Mouse (Mus musculus) limb, embryonic 11.5 days (tissue): ENCODE data around the gene Prkar2a. TPM values are rescaled to one million over a fixed set of nuclear protein-coding genes. Genes with fewer than 3 reads are reported as not detected.

Experiments
- ATAC-seq: fragments of 200-750 bp; cut with Nextera tagmentation; 2 replicates; pipeline ENCODE4 v1.8.0; 2017; ENCODE audit warnings: low read depth; ENCODE audit not compliant: insufficient number of reproducible peaks, low FRiP score, low TSS enrichment
- DNase-seq: peaks from one replicate; pipeline ENCODE4 v3.0.0-alpha.2; 2015; ENCODE audit warnings: low spot score
- H3K27ac ChIP-seq: fragments of 300-500 bp; sonication (generic); replicated peaks from 2 replicates; pipeline ENCODE4 v1.5.1; 2014; ENCODE audit warnings: low read depth, mild to moderate bottlenecking, low read length
- H3K27me3 ChIP-seq: fragments of 300-500 bp; sonication (generic); 2 replicates; pipeline ENCODE4 v1.6.1; 2014; ENCODE audit warnings: mild to moderate bottlenecking, low read length, mixed read lengths; ENCODE audit not compliant: control insufficient read depth, insufficient read depth
- H3K36me3 ChIP-seq: fragments of 300-500 bp; sonication (generic); 2 replicates; pipeline ENCODE4 v1.6.1; 2014; ENCODE audit warnings: mild to moderate bottlenecking, low read length, moderate library complexity, mixed read lengths; ENCODE audit not compliant: control insufficient read depth, insufficient read depth
- H3K4me1 ChIP-seq: fragments of 300-500 bp; sonication (generic); 2 replicates; pipeline ENCODE4 v1.6.1; 2014; ENCODE audit warnings: low read length, mixed read lengths; ENCODE audit not compliant: control insufficient read depth, insufficient read depth
- H3K4me2 ChIP-seq: fragments of 300-500 bp; sonication (generic); 2 replicates; pipeline ENCODE4 v1.6.1; 2014; ENCODE audit warnings: low read depth, mild to moderate bottlenecking, moderate library complexity; ENCODE audit not compliant: severe bottlenecking
- H3K4me3 ChIP-seq: fragments of 300-500 bp; sonication (generic); 2 replicates; pipeline ENCODE4 v1.5.1; 2014; ENCODE audit warnings: low read depth, low read length
- H3K9ac ChIP-seq: fragments of 300-500 bp; sonication (generic); 2 replicates; pipeline ENCODE4 v1.6.1; 2014; ENCODE audit warnings: mild to moderate bottlenecking, low read length
- H3K9me3 ChIP-seq: fragments of 300-500 bp; sonication (generic); 2 replicates; pipeline ENCODE4 v1.6.1; 2016; ENCODE audit warnings: low read length; ENCODE audit not compliant: control insufficient read depth
- WGBS: fragments of 180-500 bp; shearing (Covaris S2); extraction: QIAGEN DNeasy Blood & Tissue Kit; methylation state at CpG from one replicate; pipeline ENCODE4 v1.1.7; 2014; 5-methylcytosine and 5-hydroxymethylcytosine counted together
- polyA plus RNA-seq: library from polyadenylated mRNA; unstranded; fragments of >200 nt; fragmentation: Nextera tagmentation; extraction: Ambion mirVana; gene quantifications from 2 replicates; pipeline ENCODE4 v1.2.1, GENCODE M21; 2014

Prkar2a gene
- polyA plus RNA-seq, 1 experiment from 2014 or later, result 32.5 TPM

GRCm38 (mm10) chr9:108729050-108729449, 39.9 kb downstream of the Prkar2a start:
- H3K4me3 ChIP-seq, result no peak overlapping the region
- no peak overlapping the region for H3K27ac ChIP-seq
- no peak overlapping the region for H3K9ac ChIP-seq
- no peaks in the 10 kb centered on the region for H3K4me1 ChIP-seq
- H3K36me3 ChIP-seq, result no peaks in the 10 kb centered on the region
- no peak for DNase-seq
- H3K4me2 ChIP-seq, result no peak overlapping the region
- ATAC-seq, result no peak
- no peaks in the 10 kb centered on the region for H3K27me3 ChIP-seq
- no peaks in the 10 kb centered on the region for H3K9me3 ChIP-seq

DNA sequence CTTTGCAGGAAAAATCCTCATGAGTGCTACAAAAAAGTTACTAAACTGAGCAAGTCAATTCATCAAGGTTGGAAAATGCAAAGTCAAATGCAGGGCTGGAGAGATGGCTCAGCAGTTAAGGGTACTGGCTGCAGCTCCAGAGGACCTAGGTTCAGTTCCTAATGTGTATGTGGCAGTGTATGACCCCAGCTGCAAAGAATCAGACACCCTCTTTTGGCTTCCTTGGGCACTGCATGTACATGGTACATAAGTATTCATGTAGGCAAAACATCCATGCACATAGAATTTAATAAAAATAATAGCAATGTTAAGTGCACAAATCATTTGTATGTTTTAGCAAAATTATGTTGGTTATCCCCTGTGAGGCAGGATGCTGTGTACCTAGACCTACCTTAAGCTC, 43.3 kb downstream of the Prkar2a start:
- no peak for DNase-seq
- no peak for ATAC-seq

DNA sequence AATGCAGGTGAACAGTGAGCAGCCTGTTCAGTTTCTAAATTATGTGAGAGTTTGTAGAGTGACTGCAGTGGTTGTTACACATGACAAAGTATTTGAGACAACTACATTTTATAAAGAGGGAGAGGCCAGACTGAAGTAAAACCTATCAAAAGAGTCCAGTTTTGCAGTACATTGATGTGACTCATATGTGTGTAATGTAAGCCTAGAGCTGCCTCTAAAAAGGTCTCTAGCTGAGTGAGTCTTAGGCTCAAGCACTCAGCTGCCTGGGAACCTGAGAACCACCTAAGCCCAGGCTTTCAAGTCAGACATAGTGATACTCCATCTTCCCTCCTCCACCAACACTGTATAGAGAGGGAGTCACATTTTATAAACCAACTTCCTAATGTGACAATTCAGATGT, 45.5 kb downstream of the Prkar2a start:
- Histone ChIP-seq H3K27ac (no peak overlapping the region), H3K36me3 (no peaks in the 10 kb centered on the region; the same call in 1 of the 2 replicates), H3K4me3 (no peak overlapping the region), H3K9ac (no peak overlapping the region), H3K27me3 (no peaks in the 10 kb centered on the region), H3K4me1 (no peaks in the 10 kb centered on the region), H3K9me3 (no peaks in the 10 kb centered on the region), H3K4me2 (no peak overlapping the region)
- no peak for DNase-seq
- no peak for ATAC-seq

More for the DNA sequence above, 43.3 kb downstream of the Prkar2a start:
- Histone ChIP-seq H3K27me3 (no peaks in the 10 kb centered on the region), H3K4me2 (no peak overlapping the region), H3K9me3 (no peaks in the 10 kb centered on the region), H3K4me3 (no peak overlapping the region), H3K27ac (no peak overlapping the region), H3K36me3 (no peaks in the 10 kb centered on the region; the same call in 1 of the 2 replicates), H3K9ac (no peak overlapping the region), H3K4me1 (no peaks in the 10 kb centered on the region)

- WGBS, result 34% methylated on average over 3 of the region's 3 CpGs
- Histone ChIP-seq H3K4me2 (no peak overlapping the region), H3K36me3 (no peaks in the 10 kb centered on the region; the same call in 1 of the 2 replicates), H3K4me3 (no peak overlapping the region), H3K9ac (no peak overlapping the region), H3K27ac (no peak overlapping the region), H3K9me3 (no peaks in the 10 kb centered on the region), H3K27me3 (no peaks in the 10 kb centered on the region), H3K4me1 (no peaks in the 10 kb centered on the region)
- DNase-seq (no peak), ATAC-seq (no peak)
Measured at GRCm38 (mm10) chr9:108739239-108739638, 50.1 kb downstream of the Prkar2a start.

GRCm38 (mm10) chr9:108740062-108740461, 50.9 kb downstream of the Prkar2a start:
- no peak overlapping the region for H3K4me2 ChIP-seq
- no peaks in the 10 kb centered on the region; the same call in 1 of the 2 replicates for H3K36me3 ChIP-seq
- ATAC-seq, result no peak
- H3K27ac ChIP-seq, result no peak overlapping the region
- DNase-seq, result no peak
- H3K4me1 ChIP-seq, result no peaks in the 10 kb centered on the region
- H3K9ac ChIP-seq, result no peak overlapping the region
- 93% methylated on average over 1 of the region's 1 CpGs for WGBS
- H3K4me3 ChIP-seq, result no peak overlapping the region
- no peaks in the 10 kb centered on the region for H3K27me3 ChIP-seq
- H3K9me3 ChIP-seq, result no peaks in the 10 kb centered on the region

DNA sequence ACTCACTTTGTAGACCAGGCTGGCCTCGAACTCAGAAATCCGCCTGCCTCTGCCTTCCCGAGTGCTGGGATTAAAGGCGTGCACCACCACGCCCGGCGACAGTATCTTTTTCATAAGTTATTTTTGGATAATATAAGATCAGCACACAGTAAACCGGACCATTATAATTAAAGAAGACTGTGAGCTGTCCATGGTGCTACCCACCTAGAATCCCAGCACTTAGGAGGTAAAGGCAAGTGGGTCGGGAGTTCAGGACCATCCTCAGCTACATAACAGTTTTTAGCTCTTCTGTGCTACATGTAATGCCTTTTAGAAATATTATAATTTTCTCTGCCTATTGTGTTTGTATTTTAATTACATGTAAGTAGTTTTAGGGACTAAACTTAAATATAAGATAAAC, 52.9 kb downstream of the Prkar2a start:
- WGBS, result 86% methylated on average over 9 of the region's 9 CpGs
- Histone ChIP-seq H3K4me3 (no peak overlapping the region), H3K9ac (no peak overlapping the region), H3K4me1 (no peaks in the 10 kb centered on the region), H3K27me3 (no peaks in the 10 kb centered on the region), H3K4me2 (no peak overlapping the region), H3K36me3 (no peaks in the 10 kb centered on the region; the same call in 1 of the 2 replicates), H3K27ac (no peak overlapping the region), H3K9me3 (no peaks in the 10 kb centered on the region)
- DNase-seq, result no peak
- no peak for ATAC-seq

DNA sequence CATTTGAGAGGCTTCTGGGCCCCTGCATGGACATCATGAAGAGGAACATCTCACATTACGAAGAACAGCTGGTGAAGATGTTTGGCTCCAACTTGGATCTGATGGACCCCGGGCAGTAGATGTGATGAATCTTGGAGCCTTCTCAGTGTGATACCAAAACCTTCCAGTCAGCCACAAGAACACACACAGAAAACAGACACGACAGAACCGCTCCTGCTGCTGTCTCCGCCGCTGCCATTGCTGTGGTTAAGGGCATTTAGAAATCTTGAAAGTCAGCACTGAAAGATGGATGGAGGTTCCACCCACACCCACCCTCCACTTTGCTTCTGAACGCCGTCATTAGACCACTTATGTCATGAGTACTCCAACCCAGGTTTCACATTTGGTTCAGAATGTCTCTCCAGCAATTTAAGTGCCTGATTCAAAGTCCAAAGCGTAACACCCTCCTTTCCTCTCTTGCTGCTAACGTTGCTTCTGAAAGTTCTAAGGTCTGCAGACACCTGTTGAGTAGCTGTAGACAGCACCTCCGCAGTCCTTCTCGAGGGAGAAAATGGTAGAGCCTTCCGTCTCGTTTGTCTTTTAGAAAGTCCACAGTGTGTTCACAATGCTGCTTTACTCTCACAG, 57.9 kb downstream of the Prkar2a start:
- Histone ChIP-seq H3K9me3 (no peaks in the 10 kb centered on the region), H3K27ac (no peak overlapping the region), H3K9ac (no peak overlapping the region), H3K27me3 (no peaks in the 10 kb centered on the region), H3K36me3 (no peaks in the 10 kb centered on the region; the same call in 1 of the 2 replicates), H3K4me3 (no peak overlapping the region), H3K4me1 (no peaks in the 10 kb centered on the region), H3K4me2 (no peak overlapping the region)
- DNase-seq (no peak), ATAC-seq (no peak)
- 86% methylated on average over 14 of the region's 14 CpGs for WGBS

DNA sequence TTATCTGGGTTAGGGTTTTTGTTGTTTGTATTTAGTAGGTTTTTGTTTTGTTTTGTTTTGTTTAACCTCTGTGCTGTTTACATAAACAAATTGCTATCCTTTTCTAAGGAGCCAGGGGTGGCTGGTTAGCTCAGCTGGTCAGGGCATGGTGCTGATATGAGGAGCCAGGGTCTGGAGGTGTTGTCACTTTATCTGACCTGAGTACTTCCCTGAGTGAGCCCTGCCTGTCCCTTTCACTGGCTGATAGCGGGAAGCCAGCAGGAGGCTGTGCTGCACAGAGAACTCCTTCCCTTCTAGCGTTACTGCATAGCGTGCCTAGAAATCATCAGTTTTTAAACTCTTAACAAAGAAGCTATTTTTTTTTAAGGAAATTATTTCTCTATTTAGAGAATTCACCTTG, 58.6 kb downstream of the Prkar2a start:
- Histone ChIP-seq H3K27ac (no peak overlapping the region), H3K4me1 (no peaks in the 10 kb centered on the region), H3K27me3 (no peaks in the 10 kb centered on the region), H3K9me3 (no peaks in the 10 kb centered on the region), H3K4me2 (no peak overlapping the region), H3K36me3 (no peaks in the 10 kb centered on the region; the same call in 1 of the 2 replicates), H3K9ac (no peak overlapping the region), H3K4me3 (no peak overlapping the region)
- DNase-seq (no peak), ATAC-seq (no peak)
- 76% methylated on average over 3 of the region's 3 CpGs for WGBS

- 83% methylated on average over 11 of the region's 11 CpGs for WGBS
- Histone ChIP-seq H3K27ac (no peak overlapping the region), H3K4me1 (no peaks in the 10 kb centered on the region), H3K4me2 (no peak overlapping the region), H3K27me3 (no peaks in the 10 kb centered on the region), H3K4me3 (no peak overlapping the region), H3K9me3 (no peaks in the 10 kb centered on the region), H3K9ac (no peak overlapping the region), H3K36me3 (no peaks in the 10 kb centered on the region; the same call in 1 of the 2 replicates)
- no peak for DNase-seq
- ATAC-seq, result no peak
Measured at GRCm38 (mm10) chr9:108748600-108749183, 59.6 kb downstream of the Prkar2a start.
